Mouse (Mus musculus): ENCODE data around the gene Card19. TPM values are rescaled to one million over a fixed set of nuclear protein-coding genes. Genes with fewer than 3 reads are reported as not detected.

Card19 gene
- polyA plus RNA-seq, 1 experiment from 2014 or later = 26.2 TPM

DNA sequence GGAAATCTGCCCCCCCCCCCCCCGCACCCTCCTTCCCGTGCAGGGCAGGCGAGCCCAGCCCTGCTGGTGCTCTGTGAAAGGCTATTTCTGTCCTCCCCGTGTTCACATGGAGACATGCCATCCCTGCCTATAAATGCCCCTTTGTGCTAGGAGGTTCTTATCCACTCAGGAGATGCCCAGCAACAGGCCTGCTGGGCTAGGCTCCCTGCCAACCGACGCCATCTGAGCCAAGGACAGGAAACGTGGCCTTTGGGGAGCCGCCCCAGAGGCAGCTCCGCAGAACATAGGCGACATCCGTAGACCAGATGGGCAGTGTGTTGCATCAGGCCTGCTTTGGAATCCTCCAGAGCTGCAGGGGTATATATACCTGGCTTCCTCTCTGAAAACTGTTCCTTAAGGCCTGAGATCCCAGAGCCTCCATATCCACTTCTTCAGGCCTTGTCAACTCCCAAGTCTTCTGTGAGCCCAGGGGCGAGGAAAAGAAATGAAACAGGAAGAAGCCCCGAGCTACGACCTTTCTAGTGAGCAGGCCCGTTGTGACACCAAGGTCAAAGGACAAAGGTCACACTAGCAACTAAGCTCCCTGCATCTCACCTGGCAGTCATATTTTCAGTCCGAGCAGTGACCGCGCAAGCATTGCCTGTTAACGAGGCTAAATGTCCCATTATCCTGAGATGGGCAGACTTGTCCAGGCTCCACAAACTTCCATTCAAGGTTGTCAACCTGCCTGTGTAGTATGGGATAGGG, 36.8 kb downstream of the Card19 start:
- ATAC-seq (replicated peaks; ENCODE audit: low FRiP score) (no peak), DNase-seq (ENCODE audit: low spot score) (no peak)
- Histone ChIP-seq H3K4me3 (ENCODE audit: low read depth, low read length) (no peak overlapping the region), H3K36me3 (ENCODE audit: control insufficient read depth, insufficient read depth, low read length) (no peaks in the 10 kb centered on the region), H3K4me2 (no peak overlapping the region), H3K9ac (ENCODE audit: low read depth, low read length) (no peak overlapping the region), H3K27ac (ENCODE audit: low read depth, low read length) (no peak overlapping the region), H3K4me1 (replicated peaks; ENCODE audit: control insufficient read depth, insufficient read depth, low read length) (no peaks in the 10 kb centered on the region; the same call in 1 of the 2 replicates), H3K9me3 (ENCODE audit: control insufficient read depth, low read length) (no peaks in the 10 kb centered on the region), H3K27me3 (replicated peaks; ENCODE audit: control insufficient read depth, insufficient read depth, low read length) (no peaks in the 10 kb centered on the region; the same call in 1 of the 2 replicates)
- WGBS = 74% methylated on average over 19 of the region's 19 CpGs

DNA sequence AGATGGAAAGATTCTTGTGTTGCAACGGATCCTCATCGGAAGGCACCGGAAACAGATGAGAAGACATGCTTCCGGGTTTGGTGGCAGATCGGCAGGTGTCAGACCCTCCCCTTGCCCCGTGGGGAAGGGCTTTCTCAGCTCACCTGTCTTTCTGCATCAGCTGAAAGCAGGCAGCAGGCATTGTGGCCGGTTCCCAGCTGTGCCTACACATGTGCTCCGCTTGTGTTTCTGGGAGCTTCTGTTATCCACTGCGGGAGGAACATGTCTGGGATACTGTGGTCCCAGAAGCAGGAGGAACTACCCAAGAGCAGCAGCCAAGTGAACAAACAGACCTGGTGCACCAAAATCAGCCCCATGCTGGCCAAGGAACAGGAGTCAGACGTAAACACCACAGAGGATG, 40.3 kb downstream of the Card19 start:
- H3K27ac ChIP-seq (ENCODE audit: low read depth, low read length) = no peak overlapping the region
- DNase-seq (ENCODE audit: low spot score) (no peak), ATAC-seq (replicated peaks; ENCODE audit: low FRiP score) (no peak)
- 76% methylated on average over 10 of the region's 10 CpGs for WGBS
- H3K4me3 ChIP-seq (ENCODE audit: low read depth, low read length) = no peak overlapping the region
- H3K27me3 ChIP-seq (replicated peaks; ENCODE audit: control insufficient read depth, insufficient read depth, low read length) = no peaks in the 10 kb centered on the region
- H3K9ac ChIP-seq (ENCODE audit: low read depth, low read length) = no peak overlapping the region
- no peak overlapping the region for H3K4me2 ChIP-seq
- H3K9me3 ChIP-seq (ENCODE audit: control insufficient read depth, low read length) = no peaks in the 10 kb centered on the region
- H3K36me3 ChIP-seq (ENCODE audit: control insufficient read depth, insufficient read depth, low read length) = no peaks in the 10 kb centered on the region
- H3K4me1 ChIP-seq (replicated peaks; ENCODE audit: control insufficient read depth, insufficient read depth, low read length) = 0 out of 2 replicates have a peak, but pooled peaks cover 3% of the 10 kb centered on the region

DNA sequence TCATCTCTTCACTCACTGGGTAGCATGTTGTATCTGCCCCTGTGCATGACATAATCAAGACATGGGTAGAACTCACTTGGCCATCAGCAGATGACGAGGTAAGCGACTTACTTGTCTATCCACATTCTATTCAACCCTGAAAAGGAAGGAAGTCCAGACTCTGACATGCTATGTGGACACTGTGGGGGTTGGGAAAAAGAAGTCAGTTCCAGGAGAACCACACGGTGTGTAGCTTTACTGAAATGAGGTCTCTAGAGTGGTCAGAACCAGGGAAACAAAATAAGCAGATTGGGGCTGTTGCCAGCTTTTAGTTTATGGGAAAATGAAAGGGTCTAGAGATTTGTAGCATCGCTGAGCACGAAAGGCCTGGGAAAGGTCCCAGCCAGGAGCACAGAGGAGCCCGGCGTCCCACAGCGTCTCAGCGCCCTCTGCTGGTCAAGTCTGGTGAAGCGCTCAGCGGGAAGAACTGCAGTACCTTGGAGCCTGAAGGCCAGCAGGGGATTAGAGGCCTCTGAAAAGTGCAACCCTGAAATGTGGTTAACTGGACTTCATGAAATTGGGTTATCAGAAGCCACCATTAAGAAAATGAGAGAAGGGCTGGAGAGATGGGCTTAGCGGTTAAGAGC, 42.8 kb downstream of the Card19 start:
- H3K4me2 ChIP-seq = no peak overlapping the region
- 6% methylated on average over 12 of the region's 12 CpGs for WGBS

DNA sequence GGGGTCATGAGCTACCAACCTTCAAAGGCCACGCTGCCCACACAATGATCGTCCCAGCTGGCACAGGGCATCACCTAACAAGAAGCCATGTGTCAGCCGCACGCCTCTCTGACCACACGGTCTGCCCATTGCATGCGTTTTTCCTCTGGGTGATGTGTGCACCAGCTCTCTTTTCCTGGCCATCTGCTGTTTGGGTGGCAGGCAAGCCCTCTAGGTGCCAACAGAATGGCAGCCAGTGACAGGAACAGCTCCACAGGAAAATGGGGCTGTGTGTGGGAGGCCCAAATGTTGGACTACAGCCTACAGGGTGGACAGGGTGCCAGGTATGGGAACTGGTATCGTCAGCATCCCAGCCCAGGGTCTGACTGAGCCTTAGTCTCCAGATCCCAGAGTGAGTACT, 43.5 kb downstream of the Card19 start:
- no peak overlapping the region for H3K4me2 ChIP-seq
- no peaks in the 10 kb centered on the region for H3K9me3 ChIP-seq (ENCODE audit: control insufficient read depth, low read length)
- no peak overlapping the region for H3K9ac ChIP-seq (ENCODE audit: low read depth, low read length)
- no peak for DNase-seq (ENCODE audit: low spot score)
- 0 out of 2 replicates have a peak, but pooled peaks cover 3% of the 10 kb centered on the region for H3K4me1 ChIP-seq (replicated peaks; ENCODE audit: control insufficient read depth, insufficient read depth, low read length)
- ATAC-seq (replicated peaks; ENCODE audit: low FRiP score) = no peak
- 96% methylated on average over 7 of the region's 7 CpGs for WGBS
- no peaks in the 10 kb centered on the region for H3K27me3 ChIP-seq (replicated peaks; ENCODE audit: control insufficient read depth, insufficient read depth, low read length)
- H3K27ac ChIP-seq (ENCODE audit: low read depth, low read length) = no peak overlapping the region
- H3K4me3 ChIP-seq (ENCODE audit: low read depth, low read length) = no peak overlapping the region
- no peaks in the 10 kb centered on the region for H3K36me3 ChIP-seq (ENCODE audit: control insufficient read depth, insufficient read depth, low read length)

More for the DNA sequence above, 42.8 kb downstream of the Card19 start:
- H3K4me3 ChIP-seq (ENCODE audit: low read depth, low read length) = no peak overlapping the region
- H3K36me3 ChIP-seq (ENCODE audit: control insufficient read depth, insufficient read depth, low read length) = no peaks in the 10 kb centered on the region
- ATAC-seq (replicated peaks; ENCODE audit: low FRiP score) = peak; percentile 72; the same call in 1 of the 2 replicates
- no peak overlapping the region for H3K9ac ChIP-seq (ENCODE audit: low read depth, low read length)
- H3K9me3 ChIP-seq (ENCODE audit: control insufficient read depth, low read length) = no peaks in the 10 kb centered on the region
- H3K27me3 ChIP-seq (replicated peaks; ENCODE audit: control insufficient read depth, insufficient read depth, low read length) = no peaks in the 10 kb centered on the region
- 0 out of 2 replicates have a peak, but pooled peaks cover 3% of the 10 kb centered on the region for H3K4me1 ChIP-seq (replicated peaks; ENCODE audit: control insufficient read depth, insufficient read depth, low read length)
- H3K27ac ChIP-seq (ENCODE audit: low read depth, low read length) = no peak overlapping the region
- DNase-seq (ENCODE audit: low spot score) = peak; percentile 86

DNA sequence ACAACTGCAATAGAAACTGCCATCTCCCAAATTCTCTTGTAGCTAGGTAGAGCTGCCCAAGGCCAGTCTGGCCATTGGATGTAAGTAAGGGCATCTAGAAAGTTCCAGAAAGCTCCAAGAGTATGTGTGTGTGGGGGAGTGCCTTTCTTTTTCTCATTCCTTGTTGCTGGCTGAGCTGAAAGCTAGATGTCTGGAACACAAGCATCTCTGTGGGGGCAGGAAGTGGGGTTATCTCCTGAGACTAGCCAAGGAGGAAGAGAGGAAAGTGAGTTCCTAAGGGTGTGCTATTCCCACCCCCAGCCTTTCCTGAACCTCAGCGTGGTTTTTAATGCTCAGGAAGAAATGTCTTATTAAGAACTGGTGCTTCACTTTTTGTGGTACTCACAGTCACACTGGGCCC, 44.1 kb downstream of the Card19 start:
- Histone ChIP-seq H3K27ac (ENCODE audit: low read depth, low read length) (no peak overlapping the region), H3K27me3 (replicated peaks; ENCODE audit: control insufficient read depth, insufficient read depth, low read length) (no peaks in the 10 kb centered on the region), H3K4me2 (no peak overlapping the region), H3K4me1 (replicated peaks; ENCODE audit: control insufficient read depth, insufficient read depth, low read length) (0 out of 2 replicates have a peak, but pooled peaks cover 3% of the 10 kb centered on the region), H3K4me3 (ENCODE audit: low read depth, low read length) (no peak overlapping the region), H3K9me3 (ENCODE audit: control insufficient read depth, low read length) (no peaks in the 10 kb centered on the region), H3K36me3 (ENCODE audit: control insufficient read depth, insufficient read depth, low read length) (no peaks in the 10 kb centered on the region), H3K9ac (ENCODE audit: low read depth, low read length) (no peak overlapping the region)
- WGBS = 29% methylated on average over 1 of the region's 1 CpGs
- ATAC-seq (replicated peaks; ENCODE audit: low FRiP score) (no peak), DNase-seq (ENCODE audit: low spot score) (no peak)

DNA sequence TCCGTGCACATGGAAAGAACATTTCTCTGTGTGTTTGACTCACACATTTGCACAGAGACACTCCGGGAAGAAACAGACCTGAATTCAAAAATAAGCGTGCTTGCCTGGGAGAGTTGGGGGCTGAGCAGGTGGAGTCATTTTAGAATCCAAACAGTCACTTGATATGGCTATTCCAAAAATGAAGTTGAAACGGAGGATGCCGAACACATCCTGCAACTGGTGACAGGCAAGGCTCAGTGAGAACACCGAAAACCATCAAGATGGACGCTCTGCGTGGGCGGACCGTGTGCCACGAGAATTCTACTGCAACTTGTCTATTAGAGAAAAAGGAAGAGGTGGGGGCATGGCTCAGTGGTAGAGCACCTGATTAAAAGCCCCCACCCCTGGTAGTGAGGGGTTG, 45.2 kb downstream of the Card19 start:
- no peaks in the 10 kb centered on the region for H3K9me3 ChIP-seq (ENCODE audit: control insufficient read depth, low read length)
- H3K36me3 ChIP-seq (ENCODE audit: control insufficient read depth, insufficient read depth, low read length) = no peaks in the 10 kb centered on the region
- no peak overlapping the region for H3K4me2 ChIP-seq
- DNase-seq (ENCODE audit: low spot score) = no peak
- WGBS = 91% methylated on average over 11 of the region's 11 CpGs
- H3K9ac ChIP-seq (ENCODE audit: low read depth, low read length) = no peak overlapping the region
- ATAC-seq (replicated peaks; ENCODE audit: low FRiP score) = no peak
- 0 out of 2 replicates have a peak, but pooled peaks cover 3% of the 10 kb centered on the region for H3K27me3 ChIP-seq (replicated peaks; ENCODE audit: control insufficient read depth, insufficient read depth, low read length)
- H3K4me3 ChIP-seq (ENCODE audit: low read depth, low read length) = no peak overlapping the region
- 0 out of 2 replicates have a peak, but pooled peaks cover 3% of the 10 kb centered on the region for H3K4me1 ChIP-seq (replicated peaks; ENCODE audit: control insufficient read depth, insufficient read depth, low read length)
- no peak overlapping the region for H3K27ac ChIP-seq (ENCODE audit: low read depth, low read length)

DNA sequence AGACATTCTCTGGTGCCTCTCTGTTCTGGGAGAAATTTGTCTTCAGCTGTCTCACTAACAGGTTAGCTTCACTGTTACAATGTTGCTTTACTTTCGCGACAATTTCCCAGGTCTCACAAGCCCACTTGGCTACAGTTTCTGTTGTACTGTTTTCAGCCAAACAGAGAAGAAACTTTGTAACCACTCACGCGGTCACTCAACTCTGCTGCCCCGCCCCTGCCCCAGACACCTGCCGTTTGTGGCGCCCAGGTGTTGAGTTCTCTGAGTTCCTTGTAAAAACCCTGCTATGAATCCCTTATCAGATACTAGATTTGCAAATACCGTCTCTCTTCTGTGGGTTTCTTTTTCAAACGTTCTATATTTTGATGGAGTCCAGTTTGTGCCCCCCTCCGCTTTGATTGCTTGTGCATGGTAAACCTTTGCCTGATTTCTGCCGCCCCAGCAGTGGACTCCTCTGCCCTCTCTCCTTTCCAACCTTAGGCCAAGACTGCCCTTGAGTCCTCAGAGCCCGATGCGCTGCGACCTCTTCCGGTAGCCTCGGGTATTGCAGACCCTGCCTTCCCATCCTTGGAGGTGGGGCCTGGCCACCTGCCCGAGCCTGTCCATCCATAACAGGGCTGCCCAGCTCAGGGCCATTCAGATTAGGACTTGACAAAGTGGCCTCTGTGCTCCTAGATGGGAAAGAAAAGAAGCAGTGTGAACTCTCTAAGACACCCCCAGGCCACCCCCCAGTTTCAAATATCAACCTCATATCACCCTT, 46.2 kb downstream of the Card19 start:
- no peaks in the 10 kb centered on the region for H3K36me3 ChIP-seq (ENCODE audit: control insufficient read depth, insufficient read depth, low read length)
- 0 out of 2 replicates have a peak, but pooled peaks cover 3% of the 10 kb centered on the region for H3K4me1 ChIP-seq (replicated peaks; ENCODE audit: control insufficient read depth, insufficient read depth, low read length)
- no peak overlapping the region for H3K4me3 ChIP-seq (ENCODE audit: low read depth, low read length)
- no peaks in the 10 kb centered on the region for H3K9me3 ChIP-seq (ENCODE audit: control insufficient read depth, low read length)
- ATAC-seq (replicated peaks; ENCODE audit: low FRiP score) (0 out of 2 replicates have a peak, but pooled peaks have one; percentile 29), DNase-seq (ENCODE audit: low spot score) (peak; percentile 72)
- H3K27ac ChIP-seq (ENCODE audit: low read depth, low read length) = no peak overlapping the region
- no peak overlapping the region for H3K9ac ChIP-seq (ENCODE audit: low read depth, low read length)
- WGBS = 18% methylated on average over 17 of the region's 17 CpGs
- 0 out of 2 replicates have a peak, but pooled peaks cover 3% of the 10 kb centered on the region for H3K27me3 ChIP-seq (replicated peaks; ENCODE audit: control insufficient read depth, insufficient read depth, low read length)
- no peak overlapping the region for H3K4me2 ChIP-seq

DNA sequence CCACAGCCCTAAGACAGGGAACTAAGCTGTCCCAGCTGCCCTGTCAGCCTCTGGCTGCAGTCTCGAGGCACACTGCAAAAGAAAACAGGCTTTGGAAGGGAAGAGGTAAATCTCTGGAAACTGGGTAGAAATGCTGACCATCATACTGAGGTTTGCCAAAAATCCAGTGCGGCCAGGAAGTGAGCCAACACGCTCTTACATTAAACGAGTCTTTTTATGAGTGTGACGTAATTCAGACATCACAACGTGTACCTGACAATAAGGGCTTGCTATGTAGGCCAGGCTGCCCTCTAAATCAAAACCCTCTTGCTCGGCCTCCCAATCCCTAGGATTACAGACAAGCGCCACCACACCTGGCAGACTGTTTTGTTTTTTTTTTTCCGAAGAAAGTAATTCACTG, 48.8 kb downstream of the Card19 start:
- DNase-seq (ENCODE audit: low spot score) = no peak
- no peak overlapping the region for H3K27ac ChIP-seq (ENCODE audit: low read depth, low read length)
- H3K4me3 ChIP-seq (ENCODE audit: low read depth, low read length) = no peak overlapping the region
- H3K36me3 ChIP-seq (ENCODE audit: control insufficient read depth, insufficient read depth, low read length) = no peaks in the 10 kb centered on the region
- H3K9ac ChIP-seq (ENCODE audit: low read depth, low read length) = no peak overlapping the region
- ATAC-seq (replicated peaks; ENCODE audit: low FRiP score) = no peak
- WGBS = 67% methylated on average over 9 of the region's 9 CpGs
- H3K9me3 ChIP-seq (ENCODE audit: control insufficient read depth, low read length) = no peaks in the 10 kb centered on the region
- H3K27me3 ChIP-seq (replicated peaks; ENCODE audit: control insufficient read depth, insufficient read depth, low read length) = peaks cover 6% of the 10 kb centered on the region; the same call in 1 of the 2 replicates
- no peak overlapping the region for H3K4me2 ChIP-seq
- H3K4me1 ChIP-seq (replicated peaks; ENCODE audit: control insufficient read depth, insufficient read depth, low read length) = no peaks in the 10 kb centered on the region
